Mouse (Mus musculus): ENCODE data around the gene Selenof. TPM values are rescaled to one million over a fixed set of nuclear protein-coding genes. Genes with fewer than 3 reads are reported as not detected.
A peak's percentile ranks its signal among the peaks of the same experiment; 100 is the strongest.

Selenof gene
- polyA plus RNA-seq, 1 experiment from 2014 or later = 272 TPM

DNA sequence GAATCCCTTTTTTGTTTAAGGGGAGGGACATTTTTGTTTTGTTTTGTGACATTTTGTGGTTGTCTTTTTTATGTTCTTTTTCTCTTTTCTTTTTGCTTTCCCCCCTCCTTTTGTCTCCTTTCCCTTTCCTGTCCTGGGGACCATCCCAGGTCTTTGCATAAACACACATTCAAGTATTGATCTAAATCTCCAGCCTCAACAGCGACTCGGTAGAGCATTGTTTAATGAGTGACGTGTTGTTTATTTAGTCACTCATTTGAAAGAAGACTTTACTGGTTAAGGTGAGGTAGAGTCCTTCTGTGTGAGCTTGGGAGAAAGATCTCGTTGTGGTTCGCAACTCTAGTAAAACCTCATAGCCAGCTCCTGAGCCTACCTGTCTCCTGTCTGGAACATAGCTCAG is 13.7 kb downstream of the Selenof start:
- peaks cover 32% of the 10 kb centered on the region for H3K4me1 ChIP-seq (ENCODE audit: control insufficient read depth, low read depth, low read length)

DNA sequence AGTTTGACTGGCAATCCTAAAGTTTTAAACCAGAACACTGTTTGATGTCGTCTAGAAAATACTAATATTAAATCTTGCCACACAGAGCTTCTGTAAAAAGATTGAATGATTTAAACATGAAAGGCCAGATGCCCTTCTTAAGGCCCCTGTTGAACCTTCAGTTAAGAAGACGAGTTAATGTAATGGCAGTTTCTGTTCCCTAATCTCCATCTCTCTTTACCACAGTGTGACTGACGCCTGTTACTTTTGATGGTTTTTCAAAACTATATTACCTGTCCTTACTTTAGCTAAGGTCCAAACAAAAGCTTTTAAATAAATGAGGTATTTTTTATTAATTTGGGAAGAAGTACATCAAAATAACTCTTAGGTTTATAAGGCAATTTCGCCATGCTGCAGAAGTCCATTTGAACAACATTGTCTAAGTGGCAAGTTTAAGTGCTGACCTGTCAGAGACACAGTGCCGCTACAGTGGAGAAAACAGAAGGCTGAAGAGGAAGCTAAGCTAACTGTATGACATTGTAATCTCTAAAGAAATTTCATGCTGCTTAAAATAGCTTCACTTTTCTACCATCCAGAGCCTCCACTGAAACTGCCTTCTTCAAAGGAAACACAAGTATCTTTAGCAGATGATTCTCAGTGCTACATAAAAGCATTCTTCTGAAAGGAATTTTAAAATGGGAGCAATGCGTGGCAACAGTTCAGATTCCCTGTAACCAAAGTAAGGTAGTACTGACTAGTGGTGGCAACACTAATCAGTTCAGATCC is 14.9 kb downstream of the Selenof start:
- Histone ChIP-seq H3K4me3 (ENCODE audit: low read depth, low read length) (no peak overlapping the region), H3K4me2 (ENCODE audit: low read depth, low read length) (no peak overlapping the region), H3K36me3 (ENCODE audit: control insufficient read depth, insufficient read depth) (peaks cover 3% of the 10 kb centered on the region), H3K27ac (ENCODE audit: low read length) (0 out of 2 replicates have a peak overlapping the region, but pooled peaks have one; percentile 10), H3K4me1 (ENCODE audit: control insufficient read depth, low read depth, low read length) (peaks cover 26% of the 10 kb centered on the region), H3K9ac (ENCODE audit: low read depth, low read length) (no peak overlapping the region), H3K9me3 (replicated peaks; ENCODE audit: control insufficient read depth, low read length) (no peaks in the 10 kb centered on the region), H3K27me3 (ENCODE audit: control insufficient read depth, insufficient read depth, low read depth, low read length) (no peaks in the 10 kb centered on the region)
- no peak for ATAC-seq (ENCODE audit: low read depth)
- WGBS (ENCODE audit: insufficient replicate concordance) = 59% methylated on average over 6 of the region's 6 CpGs

More for the DNA sequence above, 13.7 kb downstream of the Selenof start:
- 69% methylated on average over 5 of the region's 5 CpGs for WGBS (ENCODE audit: insufficient replicate concordance)
- H3K9ac ChIP-seq (ENCODE audit: low read depth, low read length) = no peak overlapping the region
- peak; percentile 51 for ATAC-seq (ENCODE audit: low read depth)
- peak overlapping the region; percentile 15; the same call in 1 of the 2 replicates for H3K4me2 ChIP-seq (ENCODE audit: low read depth, low read length)
- peaks cover 5% of the 10 kb centered on the region for H3K36me3 ChIP-seq (ENCODE audit: control insufficient read depth, insufficient read depth)
- no peaks in the 10 kb centered on the region for H3K9me3 ChIP-seq (replicated peaks; ENCODE audit: control insufficient read depth, low read length)
- no peak overlapping the region for H3K4me3 ChIP-seq (ENCODE audit: low read depth, low read length)
- H3K27ac ChIP-seq (ENCODE audit: low read length) = 0 out of 2 replicates have a peak overlapping the region, but pooled peaks have one; percentile 5
- no peaks in the 10 kb centered on the region for H3K27me3 ChIP-seq (ENCODE audit: control insufficient read depth, insufficient read depth, low read depth, low read length)

DNA sequence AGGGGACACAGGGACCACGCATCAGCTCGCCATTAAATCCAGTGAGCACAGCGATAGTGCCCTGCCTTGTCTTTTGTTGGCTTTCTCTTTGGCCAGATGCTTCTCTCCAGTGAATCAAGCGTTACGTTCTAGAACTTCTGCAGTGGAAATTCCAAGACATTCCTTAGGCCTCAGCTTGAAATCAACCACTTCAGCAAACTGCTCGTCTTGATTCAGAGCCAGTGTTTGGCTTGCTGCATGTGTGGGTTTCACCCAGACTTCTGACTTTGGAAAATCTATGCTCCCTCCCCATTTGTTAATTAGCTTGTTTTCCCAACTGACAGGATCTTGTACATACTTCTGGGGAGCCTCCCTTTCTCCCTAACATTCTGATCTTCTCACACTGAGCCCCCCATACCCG is 16.6 kb downstream of the Selenof start:
- H3K4me2 ChIP-seq (ENCODE audit: low read depth, low read length) = no peak overlapping the region
- no peak overlapping the region for H3K4me3 ChIP-seq (ENCODE audit: low read depth, low read length)
- ATAC-seq (ENCODE audit: low read depth) = no peak
- no peaks in the 10 kb centered on the region for H3K27me3 ChIP-seq (ENCODE audit: control insufficient read depth, insufficient read depth, low read depth, low read length)
- peaks cover 17% of the 10 kb centered on the region for H3K4me1 ChIP-seq (ENCODE audit: control insufficient read depth, low read depth, low read length)
- no peak overlapping the region for H3K9ac ChIP-seq (ENCODE audit: low read depth, low read length)
- H3K27ac ChIP-seq (ENCODE audit: low read length) = no peak overlapping the region
- no peaks in the 10 kb centered on the region for H3K9me3 ChIP-seq (replicated peaks; ENCODE audit: control insufficient read depth, low read length)
- 77% methylated on average over 7 of the region's 7 CpGs for WGBS (ENCODE audit: insufficient replicate concordance)
- peaks cover 10% of the 10 kb centered on the region for H3K36me3 ChIP-seq (ENCODE audit: control insufficient read depth, insufficient read depth)

DNA sequence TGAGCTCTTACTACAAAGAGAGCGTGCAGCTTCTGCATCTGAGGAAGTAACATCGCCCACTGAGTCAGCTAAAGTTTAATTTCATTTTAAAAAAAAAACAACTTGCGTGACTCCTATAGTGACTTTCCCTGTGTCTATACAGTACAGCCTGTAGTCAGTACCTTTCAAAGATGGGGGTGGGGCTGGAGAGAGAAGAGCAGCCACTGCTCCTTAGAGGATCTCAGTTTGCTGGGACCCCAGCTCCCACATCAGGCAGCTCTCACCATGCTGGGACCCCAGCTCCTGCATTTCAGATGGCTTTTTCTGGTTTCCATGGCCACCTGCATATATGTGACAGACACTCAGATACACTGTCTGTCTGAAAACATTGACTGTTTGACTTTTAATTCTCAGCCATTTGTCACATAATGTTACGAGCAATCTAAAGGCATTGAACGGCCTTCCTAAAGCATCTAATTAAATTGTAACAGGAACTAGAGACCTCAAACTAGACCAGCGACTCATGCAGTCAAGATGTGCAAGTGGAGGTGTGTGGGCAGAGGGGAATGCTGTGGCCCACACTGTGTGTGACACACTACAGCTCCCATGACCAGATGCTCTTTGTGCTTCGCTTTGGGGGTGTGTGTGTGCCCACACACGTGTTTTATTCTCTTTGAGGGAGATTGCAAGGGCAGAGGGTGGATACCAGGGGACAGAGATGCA is 19.2 kb downstream of the Selenof start:
- peaks cover 11% of the 10 kb centered on the region; the same call in 1 of the 2 replicates for H3K36me3 ChIP-seq (ENCODE audit: control insufficient read depth, insufficient read depth)
- peaks cover 14% of the 10 kb centered on the region for H3K4me1 ChIP-seq (ENCODE audit: control insufficient read depth, low read depth, low read length)
- no peak for ATAC-seq (ENCODE audit: low read depth)
- 79% methylated on average over 8 of the region's 8 CpGs for WGBS (ENCODE audit: insufficient replicate concordance)
- H3K9me3 ChIP-seq (replicated peaks; ENCODE audit: control insufficient read depth, low read length) = no peaks in the 10 kb centered on the region
- no peak overlapping the region for H3K4me3 ChIP-seq (ENCODE audit: low read depth, low read length)
- no peak overlapping the region for H3K9ac ChIP-seq (ENCODE audit: low read depth, low read length)
- H3K27ac ChIP-seq (ENCODE audit: low read length) = no peak overlapping the region
- H3K4me2 ChIP-seq (ENCODE audit: low read depth, low read length) = no peak overlapping the region
- no peaks in the 10 kb centered on the region for H3K27me3 ChIP-seq (ENCODE audit: control insufficient read depth, insufficient read depth, low read depth, low read length)

DNA sequence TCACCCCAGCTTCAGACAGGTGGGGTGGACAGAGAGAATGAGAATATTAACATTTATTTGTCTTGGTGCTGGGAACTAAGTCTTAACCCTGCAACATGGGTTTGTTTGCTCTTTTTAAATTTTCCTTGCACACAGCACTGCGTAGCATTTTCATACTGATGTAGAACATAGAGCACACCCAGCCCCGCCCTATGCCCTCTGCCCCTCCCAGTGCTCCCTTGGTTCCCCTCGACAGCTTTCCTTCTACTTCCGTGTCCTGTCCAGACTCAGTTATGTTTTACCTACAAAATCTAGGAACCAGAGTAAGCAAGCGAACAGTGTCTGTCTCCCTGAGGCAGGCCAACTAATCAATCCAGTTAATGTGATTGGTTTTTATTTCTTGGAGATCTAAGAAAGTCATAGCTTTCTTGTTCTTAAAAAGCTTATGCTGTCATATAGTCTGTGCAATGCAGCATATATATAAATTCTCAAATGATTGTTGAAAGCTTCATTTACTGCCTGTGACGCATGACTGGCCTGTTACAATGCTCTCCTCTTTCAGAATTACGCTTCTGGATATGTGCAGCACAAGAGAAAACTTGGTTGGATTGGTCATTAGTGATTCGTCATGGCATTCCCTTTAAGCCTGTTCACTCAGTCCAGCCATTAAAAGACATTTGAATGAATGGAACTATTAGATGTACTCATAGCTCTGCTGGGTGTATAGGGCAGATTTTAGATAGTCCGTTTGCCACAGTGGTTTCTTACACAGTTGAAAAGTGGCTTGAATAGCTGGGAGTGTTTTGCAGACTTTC is 23.1 kb downstream of the Selenof start:
- 67% methylated on average over 9 of the region's 9 CpGs for WGBS (ENCODE audit: insufficient replicate concordance)
- peak; percentile 41 for ATAC-seq (ENCODE audit: low read depth)

DNA sequence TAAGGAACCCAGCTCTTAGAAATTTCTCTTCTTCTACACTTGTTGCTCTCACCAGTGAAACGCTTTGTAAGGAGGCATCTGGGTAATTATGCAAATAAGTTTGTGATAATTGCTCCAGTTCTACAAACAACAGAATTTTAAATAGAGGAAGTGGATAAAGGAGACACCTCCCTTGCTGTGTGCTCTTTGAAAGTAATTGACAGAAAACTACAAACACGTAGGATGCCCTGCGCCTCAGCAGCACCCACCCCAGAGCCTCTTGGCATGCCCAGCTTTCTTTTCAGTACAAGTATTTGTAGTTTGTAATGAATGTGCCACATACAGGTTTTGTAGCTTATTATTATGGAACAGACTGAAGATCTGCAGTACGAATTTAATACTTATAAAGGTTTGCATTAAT is 27.0 kb downstream of the Selenof start:
- no peak for ATAC-seq (ENCODE audit: low read depth)
- Histone ChIP-seq H3K9me3 (replicated peaks; ENCODE audit: control insufficient read depth, low read length) (no peaks in the 10 kb centered on the region), H3K4me1 (ENCODE audit: control insufficient read depth, low read depth, low read length) (peaks cover 5% of the 10 kb centered on the region; the same call in 1 of the 2 replicates), H3K9ac (ENCODE audit: low read depth, low read length) (no peak overlapping the region), H3K27me3 (ENCODE audit: control insufficient read depth, insufficient read depth, low read depth, low read length) (no peaks in the 10 kb centered on the region), H3K36me3 (ENCODE audit: control insufficient read depth, insufficient read depth) (peaks cover 16% of the 10 kb centered on the region), H3K4me2 (ENCODE audit: low read depth, low read length) (no peak overlapping the region), H3K27ac (ENCODE audit: low read length) (no peak overlapping the region), H3K4me3 (ENCODE audit: low read depth, low read length) (no peak overlapping the region)
- WGBS (ENCODE audit: insufficient replicate concordance) = 84% methylated on average over 4 of the region's 4 CpGs

More for the DNA sequence above, 23.1 kb downstream of the Selenof start:
- Histone ChIP-seq H3K27ac (ENCODE audit: low read length) (no peak overlapping the region), H3K9ac (ENCODE audit: low read depth, low read length) (no peak overlapping the region), H3K4me1 (ENCODE audit: control insufficient read depth, low read depth, low read length) (peaks cover 5% of the 10 kb centered on the region; the same call in 1 of the 2 replicates), H3K27me3 (ENCODE audit: control insufficient read depth, insufficient read depth, low read depth, low read length) (no peaks in the 10 kb centered on the region), H3K4me3 (ENCODE audit: low read depth, low read length) (no peak overlapping the region), H3K36me3 (ENCODE audit: control insufficient read depth, insufficient read depth) (peaks cover 21% of the 10 kb centered on the region), H3K4me2 (ENCODE audit: low read depth, low read length) (no peak overlapping the region), H3K9me3 (replicated peaks; ENCODE audit: control insufficient read depth, low read length) (no peaks in the 10 kb centered on the region)

DNA sequence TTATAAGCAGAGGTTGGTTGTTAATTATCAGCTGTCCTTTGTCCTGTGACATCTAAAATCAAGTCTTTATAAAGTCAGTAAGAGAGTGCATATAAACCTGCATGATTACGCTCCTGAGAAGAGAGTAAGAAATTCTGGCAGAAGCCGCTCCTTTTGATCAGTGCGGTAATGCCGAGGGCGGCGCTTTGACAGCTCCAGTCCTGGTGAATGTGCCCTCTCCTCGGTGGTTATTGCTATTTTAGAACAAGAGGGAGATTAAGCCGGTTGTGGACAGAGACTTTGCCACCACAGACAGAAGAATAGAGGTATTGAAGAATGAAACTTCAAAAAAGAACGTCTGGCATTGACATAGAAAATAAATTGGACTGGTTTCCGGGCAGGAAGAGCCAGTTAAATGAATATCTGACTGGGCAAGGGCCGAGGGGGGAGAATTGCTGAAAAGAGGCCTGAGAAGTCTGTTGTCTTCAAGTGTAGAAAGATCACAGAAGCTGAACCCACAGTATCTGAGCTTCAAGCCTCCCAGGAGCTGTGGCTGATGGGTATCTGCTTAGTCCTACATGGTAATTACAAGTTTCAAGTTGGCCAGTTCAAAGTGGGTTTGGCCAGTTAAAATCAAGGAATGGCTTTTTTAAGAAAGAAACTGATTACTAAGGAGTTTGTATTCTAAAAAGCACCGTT is 27.8 kb downstream of the Selenof start:
- WGBS (ENCODE audit: insufficient replicate concordance) = 83% methylated on average over 12 of the region's 12 CpGs
- ATAC-seq (ENCODE audit: low read depth) = no peak
- no peaks in the 10 kb centered on the region for H3K27me3 ChIP-seq (ENCODE audit: control insufficient read depth, insufficient read depth, low read depth, low read length)
- no peak overlapping the region for H3K27ac ChIP-seq (ENCODE audit: low read length)
- no peaks in the 10 kb centered on the region for H3K9me3 ChIP-seq (replicated peaks; ENCODE audit: control insufficient read depth, low read length)
- H3K4me1 ChIP-seq (ENCODE audit: control insufficient read depth, low read depth, low read length) = peaks cover 3% of the 10 kb centered on the region; the same call in 1 of the 2 replicates
- peaks cover 16% of the 10 kb centered on the region for H3K36me3 ChIP-seq (ENCODE audit: control insufficient read depth, insufficient read depth)
- H3K9ac ChIP-seq (ENCODE audit: low read depth, low read length) = no peak overlapping the region
- H3K4me2 ChIP-seq (ENCODE audit: low read depth, low read length) = no peak overlapping the region
- H3K4me3 ChIP-seq (ENCODE audit: low read depth, low read length) = no peak overlapping the region

DNA sequence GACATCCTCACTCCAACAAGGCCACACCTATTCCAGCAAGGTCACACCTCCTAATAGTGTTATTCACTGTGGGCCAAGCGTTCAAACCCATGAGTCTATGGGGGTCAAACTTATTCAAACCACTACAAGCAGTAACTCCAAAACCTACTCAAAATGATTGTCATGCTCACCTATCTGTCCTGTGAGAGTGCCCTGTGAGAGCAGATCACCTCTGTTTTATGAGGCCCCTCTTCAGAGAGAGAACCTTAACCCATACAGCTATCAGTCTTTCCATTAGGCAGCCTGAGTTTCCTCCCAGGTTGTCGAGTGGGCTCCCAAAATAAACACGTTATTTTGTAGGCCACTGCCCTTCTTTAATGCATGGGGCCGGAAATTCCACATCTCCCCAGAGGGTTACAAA is 32.3 kb downstream of the Selenof start:
- no peak overlapping the region for H3K9ac ChIP-seq (ENCODE audit: low read depth, low read length)
- no peak overlapping the region for H3K27ac ChIP-seq (ENCODE audit: low read length)
- H3K4me1 ChIP-seq (ENCODE audit: control insufficient read depth, low read depth, low read length) = no peaks in the 10 kb centered on the region
- no peaks in the 10 kb centered on the region for H3K9me3 ChIP-seq (replicated peaks; ENCODE audit: control insufficient read depth, low read length)
- no peak overlapping the region for H3K4me3 ChIP-seq (ENCODE audit: low read depth, low read length)
- no peaks in the 10 kb centered on the region for H3K27me3 ChIP-seq (ENCODE audit: control insufficient read depth, insufficient read depth, low read depth, low read length)
- no peak for ATAC-seq (ENCODE audit: low read depth)
- H3K4me2 ChIP-seq (ENCODE audit: low read depth, low read length) = no peak overlapping the region
- H3K36me3 ChIP-seq (ENCODE audit: control insufficient read depth, insufficient read depth) = peaks cover 9% of the 10 kb centered on the region; the same call in 1 of the 2 replicates
- 54% methylated on average over 4 of the region's 4 CpGs for WGBS (ENCODE audit: insufficient replicate concordance)

All from liver, embryonic 16.5 days (tissue).